Mouse (Mus musculus): ENCODE data around the gene Gm3139.
"Not testable (repeated sequence)": the region's sequence is repeated elsewhere in the genome, so short reads cannot be mapped to it uniquely, and the experiment has no call there.

Gm3139 gene

GRCm38 (mm10) chr5:94525987-94526386 is at the start of gene Gm3139:
Gm3139 (plus strand) TSS chr5:94526287.
- not testable (repeated sequence) for DNase-seq (ENCODE audit: low spot score)
